Mouse (Mus musculus) heart, adult 2 months (tissue): ENCODE data around the gene Nr1h5. TPM values are rescaled to one million over a fixed set of nuclear protein-coding genes. Genes with fewer than 3 reads are reported as not detected.

Source experiments
- DNase-seq, 2 experiments: peaks; one replicate each; pipeline ENCODE4 v3.0.0; 2021
- H3K27ac ChIP-seq: fragments of 200-600 bp; 2 replicates; pipeline ENCODE4 v1.8.1; 2022
- H3K27me3 ChIP-seq: fragments of 200-500 bp; 2 replicates; pipeline ENCODE4 v1.6.1; 2012; ENCODE audit warnings: mild to moderate bottlenecking, low read length, inconsistent platforms, mixed read lengths; ENCODE audit not compliant: control insufficient read depth, insufficient read depth
- H3K36me3 ChIP-seq: fragments of 200-500 bp; 2 replicates; pipeline ENCODE4 v1.6.1; 2012; ENCODE audit warnings: low read length, inconsistent platforms; ENCODE audit not compliant: control insufficient read depth, insufficient read depth
- H3K4me1 ChIP-seq: fragments of 200-500 bp; 2 replicates; pipeline ENCODE4 v1.6.1; 2011; ENCODE audit warnings: low read length; ENCODE audit not compliant: control insufficient read depth, insufficient read depth
- H3K4me3 ChIP-seq: fragments of 200-600 bp; 2 replicates; pipeline ENCODE4 v1.8.1; 2022
- H3K79me2 ChIP-seq: fragments of 200-500 bp; replicated peaks from 2 replicates; pipeline ENCODE4 v1.6.1; 2012; ENCODE audit warnings: mild to moderate bottlenecking, inconsistent platforms, low read length, moderate library complexity, mixed read lengths; ENCODE audit not compliant: control insufficient read depth, insufficient read depth
- H3K9ac ChIP-seq: fragments of 200-500 bp; 2 replicates; pipeline ENCODE4 v1.6.1; 2012; ENCODE audit warnings: low read depth, mild to moderate bottlenecking, control low read depth, inconsistent platforms, low read length, mixed read lengths
- CTCF ChIP-seq: fragments of 200-600 bp; IDR thresholded peaks from 2 replicates; pipeline ENCODE4 v1.8.1; 2022; ENCODE audit warnings: antibody characterized with exemption, mild to moderate bottlenecking, moderate library complexity
- EP300 ChIP-seq: fragments of 200-500 bp; IDR thresholded peaks from 2 replicates; pipeline ENCODE4 v1.6.1; 2011; ENCODE audit warnings: low read depth, low read length, control low read depth; ENCODE audit not compliant: insufficient read depth
- POLR2A ChIP-seq: fragments of 200-500 bp; IDR thresholded peaks from 2 replicates; pipeline ENCODE4 v1.6.1; 2011; ENCODE audit warnings: mild to moderate bottlenecking, low read depth, low read length, control low read depth; ENCODE audit not compliant: insufficient read depth
- WGBS: fragments of 180-500 bp; shearing (Covaris S2); methylation state at CpG from one replicate; pipeline ENCODE4 v1.1.7; 2018; 5-methylcytosine and 5-hydroxymethylcytosine counted together
- intact Hi-C: fragments of 180-260 bp; cut with DNase I; formaldehyde crosslinking; loops from one replicate; pipeline ENCODE4 v1.15.1; 2025
- long read RNA-seq: library from polyadenylated mRNA; stranded (forward); transcript quantifications from one replicate; pipeline ENCODE4 v2.0.0, GENCODE M21; 2021
- polyA plus RNA-seq: library from polyadenylated mRNA; depleted of rRNA; stranded (reverse); fragments of >200 nt; gene quantifications from 2 replicates; pipeline ENCODE4 v1.2.3, GENCODE M21; 2012; rRNA removed
- total RNA-seq, 2 experiments: library from RNA; stranded (reverse); gene quantifications; 2 replicates each; pipeline ENCODE4 v1.2.3; 2021

Nr1h5 gene
- not detected for total RNA-seq
- not detected in 2 replicates for polyA plus RNA-seq
- long read RNA-seq: 0 reads

DNA sequence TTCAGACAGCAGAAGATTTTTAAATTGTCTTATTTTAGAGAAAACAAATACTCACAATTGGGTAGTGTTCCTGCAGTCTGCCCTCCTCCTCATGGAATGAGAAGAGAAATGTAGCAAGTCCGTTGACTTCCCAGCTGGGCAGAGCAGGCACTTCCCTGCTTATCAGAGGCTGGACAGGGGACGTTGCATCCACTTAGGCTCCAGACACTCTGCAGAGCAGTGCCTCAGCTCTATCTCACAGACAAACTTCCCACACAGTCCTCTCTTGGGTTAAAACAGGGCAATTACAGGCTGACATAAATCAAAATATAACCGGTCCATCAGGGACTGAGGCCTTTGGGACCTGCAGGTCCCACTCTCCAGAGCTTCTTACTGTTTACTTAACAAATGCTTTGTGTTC lies at the start of gene Nr1h5:
Nr1h5 (minus strand) TSS at position 101 of the 400 bp plus-strand sequence.
- Histone ChIP-seq H3K27me3 (no peaks in the 10 kb centered on the region), H3K27ac (no peak within 1 kb of the TSS), H3K4me3 (no peak within 1 kb of the TSS), H3K4me1 (no peaks in the 10 kb centered on the region), H3K36me3 (no peaks in the 10 kb centered on the region), H3K79me2 (no peaks in the 10 kb centered on the region), H3K9ac (no peak within 1 kb of the TSS)
- 28% methylated on average over 3 of the region's 3 CpGs for WGBS
- TF ChIP-seq CTCF (no peak), EP300 (no peak), POLR2A (no peak)
- intact Hi-C loops: no loop called here
- DNase-seq: no peak

- intact Hi-C loops: no loop called here
- no peak for TF ChIP-seq EP300
- no peak for TF ChIP-seq POLR2A
- TF ChIP-seq CTCF: 0 out of 2 replicates have a peak, but pooled peaks have one; percentile 1
- Histone ChIP-seq H3K36me3 (peaks cover 9% of the 10 kb centered on the region), H3K4me3 (no peak overlapping the region), H3K27ac (no peak overlapping the region), H3K4me1 (peaks cover 4% of the 10 kb centered on the region), H3K27me3 (no peaks in the 10 kb centered on the region), H3K79me2 (no peaks in the 10 kb centered on the region), H3K9ac (no peak overlapping the region)
- WGBS: 94% methylated on average over 7 of the region's 7 CpGs
- no peak for DNase-seq
These were observed 37.7 kb upstream of the Nr1h5 start for GRCm38 (mm10) chr3:103001595-103001994.

DNA sequence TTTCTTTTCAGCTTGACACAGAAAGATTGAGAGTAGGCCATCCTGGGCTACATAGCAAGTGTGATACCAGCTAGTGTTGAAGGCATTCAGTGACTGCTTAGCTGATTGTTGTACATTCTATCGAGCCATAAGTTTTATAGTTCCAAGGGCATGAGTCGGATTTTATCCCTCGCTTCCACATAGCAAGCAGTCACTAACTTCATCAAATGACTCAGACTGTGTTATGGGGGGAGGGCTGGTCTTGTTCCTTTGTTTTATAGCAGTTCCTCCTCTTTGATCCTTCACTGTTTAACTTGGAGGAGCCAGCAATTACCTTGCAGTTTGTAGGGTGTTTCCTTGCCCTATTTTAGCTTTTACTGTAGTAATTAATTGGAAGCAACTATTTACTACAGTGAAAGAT lies 33.7 kb upstream of the Nr1h5 start:
- WGBS: 49% methylated on average over 3 of the region's 3 CpGs
- no peak for DNase-seq
- H3K4me3 ChIP-seq: no peak overlapping the region

GRCm38 (mm10) chr3:102997036-102997435 lies 33.1 kb upstream of the Nr1h5 start:
- TF ChIP-seq CTCF (no peak), POLR2A (0 out of 2 replicates have a peak, but pooled peaks have one; percentile 15)
- H3K27ac ChIP-seq: peak overlapping the region; percentile 88

More for the DNA sequence above, 33.7 kb upstream of the Nr1h5 start:
- peaks cover 9% of the 10 kb centered on the region for H3K36me3 ChIP-seq
- TF ChIP-seq EP300: no peak
- no peak for TF ChIP-seq CTCF
- no peak for TF ChIP-seq POLR2A
- no peak overlapping the region for H3K9ac ChIP-seq
- H3K79me2 ChIP-seq: no peaks in the 10 kb centered on the region
- no peak overlapping the region; the same call in 1 of the 2 replicates for H3K27ac ChIP-seq
- peaks cover 6% of the 10 kb centered on the region for H3K4me1 ChIP-seq
- intact Hi-C loops: loop anchor here (10.0 kb wide), 1 partner anchor 263 kb away; the partner anchor contains the start of gene Tspan2
- H3K27me3 ChIP-seq: no peaks in the 10 kb centered on the region

GRCm38 (mm10) chr3:102995605-102996321 lies 31.8 kb upstream of the Nr1h5 start, which contains the start of gene Sike1:
TSS of gene Sike1 (plus strand) at chr3:102995708.
- intact Hi-C loops: loop anchor here (1.0 to 10.0 kb wide), 3 partner anchors 24 to 261 kb away; partner anchors contain the start of genes Nras and Tspan2

More at GRCm38 (mm10) chr3:102997036-102997435, 33.1 kb upstream of the Nr1h5 start:
- Histone ChIP-seq H3K79me2 (no peaks in the 10 kb centered on the region), H3K9ac (no peak overlapping the region), H3K27me3 (no peaks in the 10 kb centered on the region), H3K36me3 (peaks cover 9% of the 10 kb centered on the region), H3K4me3 (no peak overlapping the region), H3K4me1 (peaks cover 6% of the 10 kb centered on the region)
- DNase-seq: peak in 1 of 2 experiments; percentile 25
- intact Hi-C loops: loop anchor here (10.0 kb wide), 1 partner anchor 262 kb away; the partner anchor contains the start of gene Tspan2
- WGBS: 42% methylated on average over 10 of the region's 10 CpGs

DNA sequence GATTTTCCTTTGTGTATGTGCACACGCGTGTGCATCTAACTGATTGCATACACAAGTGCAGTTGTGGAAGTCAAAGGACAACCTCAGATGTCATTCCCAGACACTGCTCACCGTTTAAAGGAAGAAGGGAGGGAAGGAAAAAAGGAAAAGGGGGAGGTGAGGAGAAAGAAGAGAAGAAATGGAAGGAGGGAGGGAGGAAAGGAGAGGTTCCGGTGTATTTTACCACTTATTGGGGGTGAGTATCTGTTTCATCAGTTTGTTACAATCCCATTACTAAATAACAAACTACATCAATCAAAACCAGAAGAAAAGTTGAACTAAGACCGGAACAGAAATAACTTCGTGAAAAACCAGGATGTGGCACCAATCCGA lies 31.3 kb upstream of the Nr1h5 start:
- DNase-seq: no peak
- no peaks in the 10 kb centered on the region for H3K27me3 ChIP-seq
- peak overlapping the region; percentile 72 for H3K4me3 ChIP-seq
- intact Hi-C loops: loop anchor here (10.0 kb wide), 1 partner anchor 260 kb away; the partner anchor contains the start of gene Tspan2
- H3K79me2 ChIP-seq: no peaks in the 10 kb centered on the region
- WGBS: 37% methylated on average over 7 of the region's 7 CpGs
- H3K9ac ChIP-seq: 0 out of 2 replicates have a peak overlapping the region, but pooled peaks have one; percentile 23
- peaks cover 6% of the 10 kb centered on the region for H3K4me1 ChIP-seq
- peaks cover 9% of the 10 kb centered on the region for H3K36me3 ChIP-seq
- no peak for TF ChIP-seq CTCF
- TF ChIP-seq POLR2A: no peak
- peak overlapping the region; percentile 88 for H3K27ac ChIP-seq

More at GRCm38 (mm10) chr3:102995605-102996321, 31.8 kb upstream of the Nr1h5 start, which contains the start of gene Sike1:
- H3K4me1 ChIP-seq: peaks cover 6% of the 10 kb centered on the region
- H3K4me3 ChIP-seq: peak within 1 kb of the TSS; percentile 72
- peak; percentile 97 for DNase-seq
- no peaks in the 10 kb centered on the region for H3K79me2 ChIP-seq
- no peaks in the 10 kb centered on the region for H3K27me3 ChIP-seq
- TF ChIP-seq CTCF: no peak
- TF ChIP-seq POLR2A: peak; percentile 85
- peak; percentile 85; the same call in 1 of the 2 replicates for TF ChIP-seq EP300
- WGBS: 2% methylated on average over 56 of the region's 60 CpGs
- peak within 1 kb of the TSS; percentile 88 for H3K27ac ChIP-seq
- peak within 1 kb of the TSS; percentile 91 for H3K9ac ChIP-seq
- peaks cover 9% of the 10 kb centered on the region for H3K36me3 ChIP-seq
